Mouse (Mus musculus) A20 (cell line): ENCODE measurements around the gene Gm11213.

Experiments
- DNase-seq: peaks from one replicate; pipeline ENCODE4 v3.0.0-alpha.2; 2011; ENCODE audit warnings: low read depth, low spot score

Gm11213 gene

GRCm38 (mm10) chr4:63604945-63605344, at the start of gene Gm11213:
Gene Gm11213, minus strand, starts transcription at chr4:63605261.
- no peak for DNase-seq

GRCm38 (mm10) chr4:63654381-63654780, 49.3 kb upstream of the Gm11213 start:
- no peak for DNase-seq

- DNase-seq = no peak
These were observed 39.1 kb upstream of the Gm11213 start for GRCm38 (mm10) chr4:63643956-63644726.

- no peak for DNase-seq
These were observed 34.8 kb upstream of the Gm11213 start for GRCm38 (mm10) chr4:63639842-63640241.

DNA sequence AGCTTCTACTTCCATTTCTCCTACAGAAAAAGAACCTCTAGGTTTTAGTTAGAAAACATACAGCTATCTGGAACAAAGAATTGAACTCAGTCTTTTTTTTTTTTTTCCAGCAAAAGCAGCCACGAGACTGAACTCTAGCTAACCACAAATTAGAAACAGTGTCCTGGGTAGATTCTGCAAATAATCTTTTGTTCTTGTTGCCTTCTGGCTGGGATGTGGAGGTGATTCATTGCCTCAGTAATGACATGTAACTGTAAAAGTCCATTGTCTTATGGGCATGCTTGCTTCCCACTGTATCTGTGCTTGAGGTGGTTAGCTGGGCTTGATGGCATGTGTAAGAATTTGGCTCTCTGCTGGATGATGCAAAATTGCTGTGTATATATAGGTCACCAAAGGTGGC, 33.5 kb upstream of the Gm11213 start:
- DNase-seq = no peak

- no peak for DNase-seq
These were observed 28.1 kb upstream of the Gm11213 start for GRCm38 (mm10) chr4:63633181-63633580.

DNA sequence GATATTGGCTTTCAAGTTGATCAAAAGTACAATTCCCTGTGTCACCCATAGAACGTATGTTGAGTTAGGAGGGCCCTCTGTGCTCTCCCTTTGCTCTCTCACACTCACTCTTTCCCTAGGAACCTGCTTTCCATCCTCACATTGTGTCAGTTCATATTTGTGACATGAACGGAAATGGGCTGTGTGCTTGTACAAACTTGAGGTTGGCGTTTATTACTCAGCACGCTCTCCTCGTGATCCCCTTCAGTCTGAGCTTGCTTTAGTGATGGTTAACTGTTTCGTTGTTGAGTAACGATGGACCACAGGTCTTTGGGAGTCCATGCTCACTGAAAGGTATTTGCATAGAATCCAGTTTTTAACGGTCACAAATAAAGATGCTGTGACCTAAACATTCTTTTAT, 22.1 kb upstream of the Gm11213 start:
- DNase-seq = no peak

GRCm38 (mm10) chr4:63625563-63626080, 20.6 kb upstream of the Gm11213 start:
- DNase-seq = no peak

GRCm38 (mm10) chr4:63622378-63622835, 17.3 kb upstream of the Gm11213 start, which contains the start of gene Tex48:
Gene Tex48, minus strand, starts transcription at chr4:63622428.
- peak; percentile 53 for DNase-seq

DNA sequence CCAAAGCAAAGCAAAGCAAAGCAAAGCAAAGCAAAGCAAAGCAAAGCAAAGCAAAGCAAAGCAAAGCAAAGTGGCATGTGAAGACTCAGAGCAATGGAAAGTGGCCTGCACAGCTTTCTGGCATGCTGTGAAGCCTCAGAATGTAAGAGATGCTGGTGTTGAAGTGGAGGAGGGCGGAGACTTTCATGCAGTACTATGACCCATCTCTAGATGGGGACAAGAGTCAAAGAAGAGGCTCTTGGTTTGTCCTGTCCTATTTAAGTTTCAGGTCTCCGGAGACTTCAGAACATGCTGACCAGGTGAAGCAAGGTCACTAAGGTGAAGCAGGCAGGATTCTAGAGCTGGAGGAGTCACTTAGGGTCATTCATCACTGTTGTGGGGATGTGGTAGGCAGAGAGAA, 16.8 kb upstream of the Gm11213 start:
- DNase-seq = peak; percentile 33

GRCm38 (mm10) chr4:63608391-63608790, 3.3 kb upstream of the Gm11213 start:
- DNase-seq = no peak

DNA sequence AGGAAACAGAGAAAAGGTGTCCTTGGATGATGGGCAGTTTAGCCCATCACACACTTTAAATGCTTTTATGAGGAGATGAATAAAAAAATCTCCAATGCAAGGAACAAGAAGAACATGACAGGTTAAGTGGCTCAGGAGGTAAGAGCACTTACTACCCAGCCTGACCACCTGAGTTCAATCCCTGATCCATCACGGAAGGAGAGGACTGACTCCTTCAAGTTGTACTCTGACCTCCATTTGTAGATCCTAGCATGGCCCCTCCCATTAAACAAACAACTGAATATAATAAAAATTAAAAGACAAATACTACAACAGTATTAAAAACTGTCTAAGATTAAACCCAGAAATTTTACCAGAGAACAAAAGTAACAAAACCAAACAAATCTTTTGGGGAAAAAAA, 907 bp upstream of the Gm11213 start:
- DNase-seq = no peak

DNA sequence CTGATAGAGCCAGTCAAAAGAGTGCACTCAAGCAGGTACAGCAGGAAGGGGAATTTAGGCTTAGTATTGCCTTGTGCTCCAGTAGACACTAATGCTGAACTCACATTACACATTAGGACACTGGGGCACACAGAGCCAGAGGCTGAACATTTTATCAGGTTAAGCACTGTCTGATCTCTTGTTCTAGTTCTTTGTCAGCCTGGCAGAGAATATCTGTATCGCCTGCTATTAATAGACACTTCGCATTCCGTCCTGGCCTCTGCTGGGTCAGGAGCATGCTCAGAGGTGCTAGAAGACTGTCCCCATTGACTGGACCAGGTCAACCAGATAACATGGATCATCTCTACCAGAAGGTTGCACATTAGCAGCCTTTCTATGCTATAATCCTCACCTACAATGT, 484 bp upstream of the Gm11213 start:
- DNase-seq = no peak

DNA sequence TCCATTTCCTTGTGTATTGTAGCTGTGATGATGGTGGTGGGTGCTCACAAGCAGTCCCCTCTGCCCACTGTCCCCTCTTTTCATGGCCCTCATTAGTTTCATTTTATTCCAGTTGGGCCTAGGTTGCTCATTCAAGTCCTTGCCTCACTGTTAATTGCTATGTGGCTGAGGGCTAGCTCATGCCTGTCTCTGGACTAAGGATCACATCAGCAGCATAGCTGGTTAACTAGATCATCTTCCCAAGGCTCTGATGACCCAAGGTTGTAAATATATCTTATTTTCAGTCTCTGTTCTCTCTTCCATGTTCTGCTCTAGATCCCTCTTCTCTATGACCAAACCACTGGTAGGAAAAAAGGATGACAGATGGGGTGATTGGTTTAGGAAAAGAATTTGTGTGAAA, 3.8 kb downstream of the Gm11213 start:
- no peak for DNase-seq

GRCm38 (mm10) chr4:63600786-63601185, 4.3 kb downstream of the Gm11213 start:
- no peak for DNase-seq

DNA sequence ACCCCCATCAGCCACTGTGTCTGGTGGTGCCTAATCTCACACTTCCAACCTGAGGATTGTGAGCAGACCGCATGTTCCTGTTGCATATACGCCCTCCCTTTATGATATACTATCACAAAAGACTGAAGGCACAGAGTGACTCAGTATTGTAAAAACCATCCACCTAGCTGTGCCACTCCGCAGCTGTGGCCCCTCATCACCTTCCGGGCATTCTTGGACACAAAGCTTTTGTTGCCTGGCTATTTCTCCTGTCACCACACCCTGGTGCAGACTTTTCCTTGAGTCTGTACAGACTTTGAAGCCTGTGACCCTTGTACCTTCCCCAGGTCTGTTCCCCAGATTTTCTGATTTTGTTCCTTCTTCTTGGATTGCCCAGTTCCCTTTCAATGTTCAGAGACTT, 9.1 kb downstream of the Gm11213 start:
- no peak for DNase-seq

DNA sequence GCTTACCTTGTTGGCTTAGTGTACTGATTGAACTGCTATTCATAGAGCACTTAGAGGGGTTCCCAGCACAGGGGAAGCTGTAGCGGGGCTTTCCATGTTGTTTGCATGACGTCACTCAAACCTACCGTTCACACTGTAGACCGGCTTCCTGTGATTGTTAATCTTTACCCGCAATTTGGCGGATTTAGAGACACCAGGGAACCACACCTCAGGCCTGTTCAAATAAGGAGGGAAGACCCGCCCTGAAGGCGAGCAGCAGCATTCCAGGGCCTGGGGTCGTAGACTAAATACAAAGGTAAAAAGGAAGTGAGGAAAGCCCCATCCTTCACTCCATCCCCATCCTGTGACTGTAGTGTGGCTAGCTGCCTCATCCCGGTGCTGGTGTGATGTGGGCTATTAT, 9.8 kb downstream of the Gm11213 start:
- no peak for DNase-seq

- no peak for DNase-seq
These were observed 10.5 kb downstream of the Gm11213 start for GRCm38 (mm10) chr4:63594459-63595110.

DNA sequence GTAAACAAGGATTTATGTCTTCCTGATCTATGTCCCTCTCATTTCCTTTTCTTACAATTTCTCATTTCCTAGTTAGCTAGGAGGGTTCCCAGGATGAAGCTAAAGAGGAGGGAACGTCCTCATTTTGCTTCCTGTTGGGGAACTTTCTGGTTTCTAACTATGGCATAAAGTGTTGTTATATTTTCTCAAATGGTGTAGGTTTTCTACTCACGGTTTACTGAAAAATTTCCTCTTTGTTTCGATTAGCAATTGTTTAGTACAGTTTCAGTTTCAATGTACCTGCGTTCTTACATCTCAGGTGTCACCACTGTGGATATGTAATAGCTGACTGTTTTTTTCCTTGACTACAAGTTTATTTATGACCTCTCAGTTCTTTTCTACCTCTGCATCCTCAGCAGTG, 14.5 kb downstream of the Gm11213 start:
- DNase-seq = no peak

GRCm38 (mm10) chr4:63589987-63590386, 15.1 kb downstream of the Gm11213 start:
- no peak for DNase-seq

DNA sequence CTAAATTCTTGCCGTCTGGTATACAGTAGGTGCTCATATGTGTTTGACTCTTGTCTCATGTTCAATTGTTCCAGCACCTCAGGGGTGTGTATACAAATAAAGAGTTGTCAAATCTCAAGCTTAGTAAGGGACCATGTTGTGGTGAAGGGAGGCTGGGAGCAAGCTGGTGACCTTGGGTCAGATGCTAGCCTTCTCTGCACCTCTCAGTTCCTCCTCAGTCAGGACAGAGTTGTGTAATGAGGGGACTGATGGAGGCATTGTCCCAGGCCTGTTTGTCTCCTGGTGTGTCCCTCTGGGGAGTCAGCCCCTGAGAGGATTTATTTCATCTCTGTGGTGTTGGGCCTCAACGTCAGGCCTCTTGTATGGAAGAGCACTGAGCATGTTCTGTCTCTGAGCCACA, 18.8 kb downstream of the Gm11213 start:
- DNase-seq = no peak

- DNase-seq = no peak
These were observed 19.8 kb downstream of the Gm11213 start for GRCm38 (mm10) chr4:63585216-63585615.

DNA sequence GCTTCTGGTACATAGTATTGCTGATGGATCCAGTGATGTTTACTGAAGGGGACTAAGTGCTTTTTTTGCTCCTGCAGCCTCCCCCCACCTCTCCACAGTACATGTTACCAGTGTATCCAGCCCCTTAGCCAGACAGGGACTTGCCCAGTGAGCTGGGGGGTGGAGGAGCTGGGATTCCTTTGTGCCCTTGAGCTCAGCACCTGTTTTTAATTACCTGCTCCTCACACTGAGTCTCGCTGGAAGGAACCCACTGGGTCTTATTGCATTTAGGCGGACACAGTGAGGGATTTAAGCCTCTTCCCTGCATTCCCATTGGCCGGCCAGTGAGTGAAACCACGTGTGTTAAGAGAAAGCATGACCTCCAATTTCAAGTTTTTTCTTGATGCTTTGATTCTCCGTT, 22.5 kb downstream of the Gm11213 start:
- DNase-seq = no peak
